10 mouse cellular contexts compared by ENCODE assay signal in the genomic region with DNA sequence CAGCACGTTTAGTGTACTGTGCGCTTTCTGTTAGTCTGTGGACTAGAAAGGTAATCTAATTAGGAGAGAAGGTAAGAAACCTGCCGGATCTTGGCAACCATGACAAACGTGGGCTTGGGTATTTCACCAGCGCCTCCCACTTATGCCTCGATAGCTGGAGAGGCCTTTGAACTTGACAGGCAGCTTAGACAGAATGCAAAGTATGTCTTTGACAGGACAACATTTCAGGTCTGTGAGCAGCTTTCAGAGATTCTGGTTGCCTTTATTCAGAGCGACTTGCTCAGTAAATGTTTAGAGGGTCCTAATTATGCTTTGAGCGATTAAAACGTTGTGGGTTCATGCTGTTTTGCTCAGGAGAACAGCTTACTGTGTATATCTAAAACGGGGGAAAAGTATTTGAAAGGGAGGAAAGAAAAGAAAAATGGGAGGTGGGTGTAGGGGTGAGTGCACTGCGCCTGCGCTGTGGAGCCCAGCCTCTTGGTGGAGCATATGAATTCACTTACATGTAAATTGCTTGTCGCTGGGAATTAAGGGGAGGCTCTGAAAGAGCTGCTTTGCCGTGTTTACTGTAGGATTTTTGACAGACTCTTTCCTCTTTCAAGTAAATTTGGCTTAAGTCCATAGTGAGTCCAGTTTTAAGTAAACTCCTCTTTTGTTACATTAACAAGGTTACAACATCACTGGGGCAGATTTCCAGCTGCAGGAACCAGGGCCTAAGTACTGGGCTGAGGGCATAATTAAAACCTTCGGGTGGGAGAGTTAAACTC.
DNase-seq lines count a peak whose midpoint lies in the region; ATAC-seq and TF ChIP-seq lines count a peak whose summit lies in the region.
"Had no signal": no experiment of that assay in that cellular context is flagged by ENCODE, and none has a peak within 500 bp of the region (broad histone marks: within the 10 kb centered on the region; RNA-seq: fewer than 3 reads in every experiment).

No protein-coding gene starts in this region.

- peak overlapping the region; percentile 25; the same call in 1 of the 2 replicates for H3K27ac ChIP-seq in heart, embryonic 13.5 days (replicated peaks)
- H3K27ac ChIP-seq in forebrain, embryonic 13.5 days = peak overlapping the region; percentile 69
- peak overlapping the region; percentile 52 for H3K27ac ChIP-seq in limb, embryonic 14.5 days (replicated peaks; ENCODE audit: low read depth, low read length)
- H3K27ac ChIP-seq in stomach, embryonic 16.5 days (ENCODE audit: low read length) = peak overlapping the region; percentile 82

- H3K27me3 ChIP-seq in heart, embryonic 13.5 days (replicated peaks) = no peaks in the 10 kb centered on the region
- H3K27me3 ChIP-seq in forebrain, embryonic 13.5 days = peaks cover 39% of the 10 kb centered on the region
- no peaks in the 10 kb centered on the region for H3K27me3 ChIP-seq in limb, embryonic 14.5 days (ENCODE audit: control insufficient read depth, insufficient read depth, low read length)
- H3K27me3 ChIP-seq in stomach, embryonic 16.5 days (ENCODE audit: control insufficient read depth, insufficient read depth, low read length) = no peaks in the 10 kb centered on the region

- H3K9me3 ChIP-seq in heart, embryonic 13.5 days = no peaks in the 10 kb centered on the region
- H3K9me3 ChIP-seq in forebrain, embryonic 13.5 days (replicated peaks) = no peaks in the 10 kb centered on the region
- no peaks in the 10 kb centered on the region for H3K9me3 ChIP-seq in limb, embryonic 14.5 days (ENCODE audit: control insufficient read depth, low read length)
- no peaks in the 10 kb centered on the region for H3K9me3 ChIP-seq in stomach, embryonic 16.5 days (replicated peaks; ENCODE audit: control insufficient read depth, low read length)

- H3K9ac ChIP-seq in heart, embryonic 13.5 days = peak overlapping the region; percentile 33; the same call in 1 of the 2 replicates
- H3K9ac ChIP-seq in forebrain, embryonic 13.5 days = peak overlapping the region; percentile 48
- H3K9ac ChIP-seq in limb, embryonic 14.5 days (ENCODE audit: low read depth, low read length, severe bottlenecking) = no peak overlapping the region
- H3K9ac ChIP-seq in stomach, embryonic 16.5 days (ENCODE audit: low read length) = peak overlapping the region; percentile 28

- no peak for DNase-seq in heart, postnatal 36 days
- DNase-seq in adipocyte (ENCODE audit: low spot score) = peak; percentile 56
- DNase-seq in limb, embryonic 14.5 days (ENCODE audit: low spot score) = peak; percentile 73
- DNase-seq in thymus, postnatal 0 days (ENCODE audit: low spot score) = no peak

- 40% methylated on average over 15 of the region's 15 CpGs for WGBS in heart, embryonic 13.5 days
- WGBS in forebrain, embryonic 13.5 days = 4% methylated on average over 15 of the region's 15 CpGs
- 16% methylated on average over 15 of the region's 15 CpGs for WGBS in limb, embryonic 14.5 days
- 24% methylated on average over 15 of the region's 15 CpGs for WGBS in stomach, embryonic 16.5 days

- no peak for ATAC-seq in heart, embryonic 13.5 days (ENCODE audit: extremely low read depth, insufficient number of reproducible peaks, low FRiP score, low TSS enrichment)
- ATAC-seq in forebrain, embryonic 13.5 days = peak; percentile 82
- ATAC-seq in limb, embryonic 14.5 days (ENCODE audit: low FRiP score, low read depth) = peak; percentile 53; the same call in 1 of the 2 replicates
- ATAC-seq in stomach, embryonic 16.5 days (ENCODE audit: insufficient read depth, low FRiP score) = peak; percentile 82
- no peak for ATAC-seq in cerebellum, adult (ENCODE audit: insufficient number of reproducible peaks, low FRiP score, low TSS enrichment)

- intact Hi-C loops in heart, postnatal 36 days (cut with DNase I) = no loop called here

- no peaks in the 10 kb centered on the region for H3K36me3 ChIP-seq in heart, embryonic 13.5 days
- no peaks in the 10 kb centered on the region for H3K36me3 ChIP-seq in forebrain, embryonic 13.5 days (ENCODE audit: poor library complexity, severe bottlenecking)
- H3K36me3 ChIP-seq in limb, embryonic 14.5 days (ENCODE audit: control insufficient read depth, insufficient read depth, low read length) = no peaks in the 10 kb centered on the region
- no peaks in the 10 kb centered on the region for H3K36me3 ChIP-seq in stomach, embryonic 16.5 days (ENCODE audit: control insufficient read depth, insufficient read depth, low read length)

- H3K4me1 ChIP-seq in heart, embryonic 13.5 days = peaks cover 24% of the 10 kb centered on the region
- H3K4me1 ChIP-seq in forebrain, embryonic 13.5 days = peaks cover 23% of the 10 kb centered on the region
- H3K4me1 ChIP-seq in limb, embryonic 14.5 days (ENCODE audit: control insufficient read depth, insufficient read depth, low read length) = peaks cover 18% of the 10 kb centered on the region
- peaks cover 20% of the 10 kb centered on the region for H3K4me1 ChIP-seq in stomach, embryonic 16.5 days (ENCODE audit: control insufficient read depth, insufficient read depth, low read length)

- H3K4me2 ChIP-seq in heart, embryonic 13.5 days = peak overlapping the region; percentile 35
- peak overlapping the region; percentile 55 for H3K4me2 ChIP-seq in forebrain, embryonic 13.5 days
- H3K4me2 ChIP-seq in limb, embryonic 14.5 days (replicated peaks; ENCODE audit: low read depth, low read length, severe bottlenecking) = peak overlapping the region; percentile 37
- peak overlapping the region; percentile 22 for H3K4me2 ChIP-seq in stomach, embryonic 16.5 days (ENCODE audit: low read depth, low read length)

- TF ChIP-seq POLR2A in limb, embryonic 14.5 days (IDR thresholded peaks at IDR 0.05; ENCODE audit: borderline replicate concordance, extremely low read depth, insufficient read depth, insufficient read length) = no peak

- H3K4me3 ChIP-seq in heart, embryonic 13.5 days = no peak overlapping the region
- H3K4me3 ChIP-seq in forebrain, embryonic 13.5 days = peak overlapping the region; percentile 16; the same call in 1 of the 2 replicates
- H3K4me3 ChIP-seq in limb, embryonic 14.5 days (replicated peaks; ENCODE audit: low read length) = no peak overlapping the region
- H3K4me3 ChIP-seq in stomach, embryonic 16.5 days (replicated peaks; ENCODE audit: low read length) = no peak overlapping the region
- H3K4me3 ChIP-seq: erythroblast, embryonic 14.5 days; myocyte had no signal

Comparison
In these comparisons a context has a peak if more than half of its experiments do, and no peak if none do; other contexts are left out.
1. ATAC-seq: peak in forebrain, embryonic 13.5 days (single experiment), limb, embryonic 14.5 days (single experiment) and stomach, embryonic 16.5 days (single experiment); none in heart, embryonic 13.5 days (single experiment) and cerebellum, adult (single experiment).
2. H3K27ac ChIP-seq: peak in every context shown above with its lines; median percentile 82 in stomach, embryonic 16.5 days; 69 in forebrain, embryonic 13.5 days; 52 in limb, embryonic 14.5 days; 25 in heart, embryonic 13.5 days.
3. DNase-seq: peak in adipocyte (single experiment) and limb, embryonic 14.5 days (single experiment); none in heart, postnatal 36 days (0 of 2) and thymus, postnatal 0 days (single experiment).
4. Peak in every context shown above with its lines, with median percentiles within 50 percentile points of each other: H3K4me2 ChIP-seq.